Comparison of ENCODE assay signal across 22 mouse cellular contexts in the genomic region with DNA sequence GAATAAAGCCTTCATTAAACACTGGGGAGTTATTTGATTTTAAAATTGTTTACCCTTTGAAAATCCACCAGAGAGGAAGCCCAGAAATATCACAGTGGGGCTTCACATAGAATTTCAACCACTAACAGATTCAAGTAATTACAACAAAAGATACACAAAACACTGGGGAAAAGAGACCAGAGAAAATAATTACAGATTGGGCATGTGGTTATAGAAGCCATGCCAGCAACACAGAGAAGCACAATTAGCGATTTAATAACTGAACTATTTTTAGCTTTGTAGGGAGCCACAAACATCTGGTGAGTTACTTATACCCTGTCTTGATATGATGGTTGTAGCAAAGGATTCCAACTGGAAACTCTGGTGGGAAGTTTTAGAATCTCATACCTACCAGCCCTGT.
"Had no signal": no experiment of that assay in that cellular context is flagged by ENCODE, and none has a peak within 500 bp of the region (broad histone marks: within the 10 kb centered on the region; RNA-seq: fewer than 3 reads in every experiment).

No protein-coding gene starts in this region.

- H3K9ac ChIP-seq: limb, embryonic 12.5 days; limb, embryonic 15.5 days; liver, embryonic 15.5 days; lung, embryonic 15.5 days; midbrain, embryonic 13.5 days; neural tube, embryonic 13.5 days; stomach, embryonic 15.5 days had no signal

- H3K9me3 ChIP-seq: limb, embryonic 12.5 days; limb, embryonic 15.5 days; liver, embryonic 15.5 days; lung, embryonic 15.5 days; megakaryocyte, embryonic 14.5 days; midbrain, embryonic 10.5 days; midbrain, embryonic 13.5 days; neural tube, embryonic 13.5 days; stomach, embryonic 15.5 days had no signal

- H3K4me3 ChIP-seq: limb, embryonic 12.5 days; limb, embryonic 15.5 days; liver, embryonic 15.5 days; lung, embryonic 15.5 days; megakaryocyte, embryonic 14.5 days; midbrain, embryonic 10.5 days; midbrain, embryonic 13.5 days; myocyte; neural tube, embryonic 13.5 days; stomach, embryonic 15.5 days had no signal

- H3K4me1 ChIP-seq: limb, embryonic 12.5 days; limb, embryonic 15.5 days; liver, embryonic 15.5 days; lung, embryonic 15.5 days; midbrain, embryonic 10.5 days; midbrain, embryonic 13.5 days; stomach, embryonic 15.5 days had no signal

- H3K27me3 ChIP-seq: limb, embryonic 12.5 days; limb, embryonic 15.5 days; liver, embryonic 15.5 days; lung, embryonic 15.5 days; megakaryocyte, embryonic 14.5 days; midbrain, embryonic 13.5 days; neural tube, embryonic 13.5 days; stomach, embryonic 15.5 days had no signal

- H3K4me2 ChIP-seq: limb, embryonic 12.5 days; limb, embryonic 15.5 days; liver, embryonic 11.5 days; liver, embryonic 15.5 days; lung, embryonic 15.5 days; midbrain, embryonic 13.5 days; neural tube, embryonic 13.5 days; stomach, embryonic 15.5 days had no signal

- H3K27ac ChIP-seq: kidney, postnatal 0 days; limb, embryonic 12.5 days; limb, embryonic 15.5 days; liver, embryonic 15.5 days; lung, embryonic 15.5 days; midbrain, embryonic 10.5 days; midbrain, embryonic 13.5 days; neural tube, embryonic 13.5 days; stomach, embryonic 15.5 days had no signal

- DNase-seq: kidney, postnatal 25 days; left cerebral cortex, postnatal 4 days; lung, adult 18-20 months; lung, postnatal 10 days; lung, postnatal 36 days; retina, postnatal 1 day; right cerebral cortex, postnatal 25 days; spleen, adult 18-20 months; thymus, postnatal 25 days had no signal

- ATAC-seq: midbrain, embryonic 13.5 days; midbrain, embryonic 16.5 days had no signal

- H3K36me3 ChIP-seq: limb, embryonic 12.5 days; limb, embryonic 15.5 days; liver, embryonic 15.5 days; lung, embryonic 15.5 days; midbrain, embryonic 10.5 days; midbrain, embryonic 13.5 days; neural tube, embryonic 13.5 days; stomach, embryonic 15.5 days had no signal
